Mouse (Mus musculus) B cell, adult (primary cell): ENCODE results near the gene Kmt2b. TPM values are rescaled to one million over a fixed set of nuclear protein-coding genes. Genes with fewer than 3 reads are reported as not detected.

Source experiments
- total RNA-seq: library from RNA; stranded (reverse); gene quantifications from 4 replicates; pipeline ENCODE4 v1.2.4, GENCODE M21; 2023; ENCODE audit not compliant: inconsistent age

Gene Kmt2b
- total RNA-seq, result 95.8 to 120 TPM (median 111 TPM) in 4 replicates

DNA sequence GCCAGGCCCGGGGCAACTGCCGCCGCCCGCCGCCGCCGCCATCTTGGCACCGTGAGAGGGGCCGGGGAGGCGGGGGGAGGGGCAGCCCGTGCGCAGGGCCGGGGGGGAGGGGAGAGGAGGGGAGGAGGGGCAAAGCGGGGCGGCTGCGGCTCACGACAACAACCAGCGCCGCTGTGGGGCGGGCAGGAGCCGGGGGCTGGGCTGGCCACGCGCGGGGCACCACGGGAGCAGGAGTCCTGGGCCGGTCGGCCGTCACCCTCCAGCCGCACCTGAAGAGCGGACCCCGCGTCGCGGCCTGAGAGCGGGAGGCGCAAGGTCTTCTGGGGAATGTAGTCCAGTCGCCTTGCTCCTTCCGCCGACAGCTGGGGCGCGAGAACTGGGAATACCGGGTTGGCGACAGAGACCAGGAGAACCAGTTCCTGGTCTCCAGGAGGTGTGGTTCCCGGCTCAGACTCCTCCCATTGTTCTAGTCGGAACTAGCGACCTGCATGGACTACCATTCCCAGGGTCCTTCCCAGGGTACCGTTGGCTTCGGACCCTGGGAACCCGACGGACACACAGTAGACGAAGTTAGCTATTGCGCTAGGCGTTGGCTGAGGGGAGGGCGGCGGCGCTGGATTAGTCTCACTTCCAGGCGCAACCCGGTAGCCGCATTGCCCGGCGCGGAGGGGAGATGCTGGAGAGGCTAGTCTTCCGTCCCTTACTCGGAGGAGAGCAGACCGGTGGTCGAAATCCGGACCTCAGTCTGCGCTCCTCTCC, at the start of gene Kmt2b:
TSS of gene Kmt2b (minus strand) at position 51 of the 759 bp plus-strand sequence.

DNA sequence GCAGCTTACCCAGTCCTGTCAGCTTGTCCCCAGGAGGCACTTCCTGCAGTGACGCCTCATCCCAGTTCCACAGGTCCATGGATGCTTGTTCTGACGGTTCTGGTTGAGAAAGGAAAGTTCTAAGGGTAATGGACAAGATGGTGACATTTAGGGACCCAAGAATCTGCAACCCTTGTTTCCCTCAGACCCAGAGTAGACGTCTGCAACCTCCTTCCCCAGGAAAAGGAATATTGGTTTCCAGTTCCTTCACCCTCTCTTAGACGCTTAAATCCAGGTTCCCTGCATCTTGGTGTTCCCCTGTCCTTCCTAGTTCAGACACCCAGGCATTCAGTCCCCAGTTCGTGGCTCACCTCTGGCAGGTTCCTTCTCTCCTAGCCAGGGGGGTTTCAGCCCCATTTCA, 47.2 kb upstream of the Kmt2b start, which contains the start of gene Etv2:
TSS of gene Etv2 (minus strand) at position 101 of the 400 bp plus-strand sequence.

DNA sequence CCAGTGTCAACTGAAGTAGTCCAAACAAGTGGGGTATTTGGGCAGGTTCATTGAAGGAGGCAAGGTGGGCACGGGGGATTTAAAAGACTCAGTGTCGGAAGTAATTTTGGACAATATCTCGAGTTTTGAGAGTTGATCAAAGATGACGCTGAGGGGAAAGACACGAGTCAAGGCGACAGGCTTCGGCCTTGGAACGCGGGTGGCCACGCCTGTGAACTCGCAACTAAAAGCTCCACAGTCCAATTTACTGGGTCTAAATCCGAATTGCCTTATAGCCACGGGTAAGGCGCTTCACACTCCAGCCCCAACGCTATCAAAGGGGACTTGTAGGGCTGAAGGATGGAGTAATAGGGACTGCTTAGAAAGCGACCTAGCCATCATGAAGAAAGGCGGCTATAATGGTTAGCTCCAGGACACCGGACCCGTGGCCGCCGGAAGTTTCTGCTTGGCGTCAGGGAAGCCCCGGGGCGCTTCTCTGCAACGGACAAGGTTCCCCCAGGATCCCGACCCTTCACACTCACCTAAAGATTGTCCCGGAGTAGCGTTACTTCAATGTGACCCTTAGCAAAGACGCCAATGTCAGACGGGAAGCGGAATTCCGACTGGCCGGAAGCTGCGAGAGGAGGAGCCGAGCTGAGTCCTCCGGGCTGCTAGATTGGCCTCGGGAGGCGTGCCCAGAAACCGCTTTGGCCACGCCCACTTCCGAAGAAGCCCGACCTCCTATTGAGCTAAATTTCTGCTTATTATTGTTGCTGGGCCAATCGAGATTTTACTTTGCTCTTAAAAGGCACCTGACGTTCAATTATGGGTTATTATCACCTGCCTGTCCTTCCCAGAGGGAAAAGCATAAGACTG, 37.2 kb upstream of the Kmt2b start, which contains the start of gene Cox6b1:
TSS of gene Cox6b1 (minus strand) at position 622 of the 855 bp plus-strand sequence.

DNA sequence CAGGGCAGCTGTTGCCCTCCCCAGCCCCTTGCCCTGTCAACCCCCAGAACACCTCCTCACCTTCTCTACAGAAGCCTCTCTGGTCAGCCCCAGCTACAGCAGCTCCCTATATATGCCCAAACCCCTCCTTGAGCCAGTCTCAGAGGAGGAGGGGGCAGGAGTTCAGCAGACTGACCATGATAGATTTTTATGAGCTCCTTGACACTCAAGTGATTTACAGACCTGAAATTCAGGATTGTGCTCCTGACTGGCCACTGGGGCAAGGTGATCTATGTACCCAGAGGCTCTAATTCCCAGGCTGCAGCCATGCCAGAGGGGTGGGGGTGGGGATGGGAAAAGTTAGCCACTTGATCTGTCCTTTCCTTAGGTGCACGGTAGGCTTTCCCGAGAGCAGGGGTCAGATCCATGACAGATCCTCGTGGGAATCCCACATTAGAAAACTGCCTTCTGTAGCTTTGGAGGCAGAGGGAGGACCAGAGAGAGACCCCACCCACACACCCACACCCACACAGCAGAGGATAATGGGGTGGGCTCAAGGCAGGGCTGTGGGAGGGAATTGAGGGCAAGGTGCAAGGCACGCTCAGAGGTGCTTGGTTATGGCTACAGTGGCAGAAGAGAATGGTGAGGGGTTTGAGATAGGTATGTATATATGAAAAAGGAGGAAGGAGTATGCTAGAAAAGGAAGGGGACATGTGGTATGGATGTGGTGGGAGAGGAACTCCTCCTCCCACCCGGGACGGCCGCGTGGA, 24.3 kb upstream of the Kmt2b start, which contains the start of gene Upk1a:
TSS of gene Upk1a (minus strand) at position 194 of the 749 bp plus-strand sequence.

DNA sequence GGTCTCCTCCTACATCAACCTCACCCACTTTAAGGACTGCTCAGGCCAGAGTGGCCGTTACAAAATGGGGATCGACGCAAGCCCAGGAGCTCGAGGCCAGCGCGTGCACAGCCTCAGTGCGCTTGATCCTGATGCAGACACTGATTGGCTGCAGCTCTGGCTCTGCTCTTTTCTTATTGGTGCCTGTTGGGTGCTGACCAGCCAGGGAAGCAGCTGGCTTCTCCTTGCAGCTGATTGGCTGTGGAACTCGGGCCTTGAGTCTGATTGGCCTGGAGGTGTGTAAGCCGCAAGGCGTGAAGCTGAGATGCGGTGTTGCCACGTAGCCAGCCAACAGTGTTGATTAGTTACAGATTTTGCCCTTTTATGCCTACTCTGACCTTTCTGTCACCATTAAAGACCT, 10.3 kb upstream of the Kmt2b start, which contains the start of gene Zbtb32:
TSS of gene Zbtb32 (minus strand) at position 124 of the 400 bp plus-strand sequence.

DNA sequence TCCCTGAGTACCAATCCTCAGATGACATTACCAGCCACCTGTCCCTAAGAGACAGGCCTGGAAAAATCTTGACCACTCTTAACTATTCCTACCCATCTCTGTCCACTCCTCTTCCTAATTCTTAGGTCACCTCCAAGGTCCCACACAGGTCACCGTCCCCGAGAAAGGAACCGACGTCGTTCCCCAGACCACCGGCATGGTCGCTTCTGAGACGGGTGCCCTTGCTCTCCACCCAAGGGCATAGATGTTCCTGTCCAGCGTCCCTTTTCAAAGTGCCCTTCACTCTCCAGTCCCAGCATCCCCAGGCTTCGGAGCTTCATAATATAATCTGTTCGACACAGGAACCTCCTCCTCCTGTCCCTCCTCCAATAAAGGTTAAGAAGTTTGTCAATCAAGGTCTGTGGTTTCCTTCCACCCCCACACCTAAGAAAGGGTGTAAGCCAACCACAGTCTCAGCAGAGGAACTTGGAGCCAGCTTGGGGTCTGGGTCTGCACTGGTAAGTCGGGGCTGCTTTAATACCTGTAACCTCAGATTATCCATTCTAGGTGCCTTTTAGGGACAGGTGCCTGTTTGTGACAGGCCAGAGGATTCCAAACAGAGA, 23.5 kb downstream of the Kmt2b start, which contains the start of gene Igflr1:
TSS of gene Igflr1 (plus strand) at position 458 of the 602 bp plus-strand sequence.

DNA sequence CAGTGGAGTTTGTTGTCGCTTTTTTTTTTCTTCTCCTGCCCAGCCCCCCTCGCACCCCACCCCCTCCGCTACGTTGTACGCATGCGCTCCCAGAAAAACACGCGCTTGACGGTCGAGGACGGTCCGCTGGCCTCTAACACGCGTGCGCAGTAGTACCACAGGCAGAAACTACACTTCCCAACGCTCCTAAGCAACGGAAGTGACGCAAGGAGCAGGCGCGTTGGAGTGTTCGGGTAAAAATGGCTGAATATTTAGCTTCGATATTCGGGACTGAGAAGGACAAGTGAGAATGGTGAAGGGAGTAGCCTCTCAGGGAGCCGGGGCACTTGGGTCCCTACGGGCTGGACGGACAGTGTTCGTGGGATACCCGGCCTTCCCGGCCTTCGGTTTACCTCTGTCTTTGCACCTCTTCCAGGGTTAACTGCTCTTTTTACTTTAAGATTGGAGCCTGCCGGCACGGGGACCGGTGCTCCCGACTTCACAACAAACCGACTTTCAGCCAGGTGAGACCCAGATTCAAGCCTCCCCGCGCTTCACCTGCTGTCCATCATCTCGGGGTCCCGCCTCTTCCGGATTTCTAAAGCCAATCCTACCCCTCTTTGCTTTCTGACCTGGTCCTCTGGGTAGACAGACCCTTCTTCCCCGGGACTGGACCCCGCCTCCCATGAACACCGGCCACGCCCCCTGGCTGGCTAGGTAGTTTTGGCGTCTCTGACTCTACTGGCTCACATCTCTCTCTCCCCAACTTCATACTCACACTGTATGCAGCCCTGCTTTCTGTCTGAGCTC, 25.2 kb downstream of the Kmt2b start, which contains the start of the genes U2af1l4, Gm49396 and Psenen:
TSS of gene U2af1l4 (plus strand) at position 185 of the 789 bp plus-strand sequence.
TSS of gene Gm49396 (plus strand) at position 228 of the 789 bp plus-strand sequence.
TSS of gene Psenen (minus strand) at position 511 of the 789 bp plus-strand sequence.

DNA sequence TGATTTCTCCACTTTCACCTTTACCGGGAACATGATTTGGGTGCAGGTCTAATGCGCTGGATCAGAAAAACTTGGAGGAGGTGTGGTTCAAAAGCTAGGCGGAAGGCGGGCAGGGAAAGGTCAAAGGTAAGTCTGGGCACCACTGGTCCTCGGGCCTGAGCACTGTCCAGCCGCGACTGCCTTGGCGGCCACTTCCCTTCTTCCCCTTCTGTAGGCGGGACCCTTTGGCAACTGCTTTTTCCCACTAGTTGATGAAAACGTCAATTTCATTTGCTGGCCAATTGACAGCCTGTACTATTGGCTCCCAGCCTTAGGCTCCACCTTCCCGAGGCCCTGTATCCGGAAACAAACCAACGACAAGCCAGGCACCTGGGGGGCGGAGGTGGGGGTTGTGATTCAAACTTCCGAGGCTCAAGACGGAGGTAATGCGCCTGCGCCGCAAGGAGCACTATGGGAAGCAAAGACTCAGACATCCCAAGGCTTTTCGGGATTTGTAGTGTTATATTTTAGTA, 29.0 kb downstream of the Kmt2b start, which contains the start of gene Lin37:
TSS of gene Lin37 (minus strand) at position 396 of the 512 bp plus-strand sequence.

DNA sequence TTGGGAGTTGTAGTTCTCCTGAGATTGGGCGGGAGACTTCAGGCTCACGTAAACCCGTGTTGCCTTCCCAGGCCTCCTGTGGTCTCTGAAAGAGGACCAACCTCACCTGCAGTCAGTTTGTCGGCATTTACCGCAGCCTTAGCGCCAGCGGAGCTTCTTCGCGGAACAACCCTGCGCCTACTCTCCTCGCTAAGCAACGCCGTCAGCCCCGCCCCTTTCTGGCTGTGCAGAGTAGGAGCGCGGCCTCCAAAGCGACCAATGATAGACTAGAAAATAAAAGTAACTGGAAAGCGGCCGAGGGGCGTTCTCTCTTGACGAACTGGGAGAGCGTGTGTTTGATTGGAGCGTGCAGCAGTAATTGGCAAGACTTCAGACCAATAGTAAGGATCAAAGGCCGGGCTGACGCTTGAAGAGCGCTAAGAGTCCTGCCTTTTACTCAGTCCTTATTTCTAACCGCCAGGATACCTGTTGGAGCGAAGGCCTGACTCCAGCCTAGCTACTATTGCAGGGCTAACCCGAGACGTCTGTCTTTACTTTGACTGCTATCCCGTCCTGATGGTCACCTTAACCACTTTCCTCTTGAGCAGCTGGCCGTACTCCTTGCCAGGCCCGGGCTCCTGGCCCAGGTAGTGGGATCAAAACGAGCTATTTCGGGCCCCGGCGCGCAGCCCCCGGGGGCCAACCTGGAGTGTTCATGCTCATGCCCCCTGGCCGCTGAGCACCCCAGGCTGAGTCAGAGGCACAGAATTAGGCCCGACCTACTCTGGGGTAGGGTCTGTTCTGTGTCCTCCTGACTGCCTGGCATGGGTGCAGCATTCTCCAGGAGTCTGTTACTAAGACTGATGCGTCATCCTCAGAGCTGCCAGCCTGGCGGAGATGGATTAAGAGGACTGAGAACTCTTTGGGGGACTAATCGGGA, 36.2 kb downstream of the Kmt2b start, which contains the start of the genes Hspb6 and Proser3:
TSS of gene Hspb6 (plus strand) at position 77 of the 919 bp plus-strand sequence.
TSS of gene Proser3 (minus strand) at position 198 of the 919 bp plus-strand sequence.

DNA sequence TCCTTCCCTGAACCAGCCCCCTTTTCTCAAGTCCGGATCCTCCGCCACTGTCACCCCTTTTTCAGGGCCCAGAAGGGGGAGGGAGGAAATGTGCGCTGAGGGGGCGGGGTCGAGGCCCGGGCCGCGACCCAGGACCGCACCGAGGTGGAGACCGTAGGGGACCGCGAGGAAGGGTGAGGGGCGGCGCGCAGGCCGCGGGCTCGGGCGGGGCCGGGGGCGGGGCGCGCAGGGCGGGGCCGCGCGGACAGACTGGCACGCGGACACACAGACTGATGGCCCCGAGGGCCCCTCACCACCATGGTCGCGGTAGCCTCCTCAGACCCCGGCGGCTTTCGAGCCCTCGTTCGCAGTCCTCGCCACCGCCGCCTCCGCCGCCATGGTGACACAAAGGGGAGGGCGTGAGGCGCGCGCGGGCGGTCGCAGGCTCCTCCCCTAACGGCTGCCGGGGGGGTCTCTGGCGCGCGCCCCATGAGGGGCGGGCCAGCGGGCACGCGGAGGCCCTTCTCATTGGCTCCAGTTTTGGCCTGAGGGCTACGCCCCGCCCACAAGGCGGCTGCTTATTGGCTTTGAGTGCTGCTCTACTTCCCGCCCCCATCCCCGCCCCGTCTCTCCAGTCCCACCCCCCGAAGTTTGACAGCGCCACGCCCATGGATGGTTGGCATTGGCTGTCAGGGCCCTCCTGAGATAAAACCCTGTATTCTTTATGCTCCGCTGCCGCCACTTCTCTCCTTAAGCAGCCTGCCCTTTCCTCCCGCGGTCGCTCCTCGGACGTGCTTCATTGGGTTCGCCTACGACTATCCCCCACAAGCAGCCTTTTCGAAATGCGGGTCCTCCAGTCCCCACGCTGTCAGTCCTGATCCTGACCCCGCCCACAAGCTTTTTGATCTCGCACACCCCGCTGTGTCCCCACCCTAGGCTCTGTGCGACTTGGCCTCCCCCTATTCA, 53.6 kb downstream of the Kmt2b start, which contains the start of gene Arhgap33:
TSS of gene Arhgap33 (minus strand) at position 428 of the 945 bp plus-strand sequence.

Other genes with a start within 250 kb of the Kmt2b start
- not detected in 4 replicates for gene Lrfn3, start 226.0 kb downstream of the Kmt2b start, total RNA-seq
- gene Tyrobp, start 175.0 kb downstream of the Kmt2b start, total RNA-seq, result 70.1 to 84.0 TPM (median 75.8 TPM) in 4 replicates
- gene Hcst, start 168.9 kb downstream of the Kmt2b start, total RNA-seq, result 39.7 to 48.5 TPM (median 46.1 TPM) in 4 replicates
- gene Nfkbid, start 167.0 kb downstream of the Kmt2b start, total RNA-seq, result 301 to 337 TPM (median 313 TPM) in 4 replicates
- not detected in 4 replicates for gene Aplp1, start 143.2 kb downstream of the Kmt2b start, total RNA-seq
- not detected in 4 replicates for gene Kirrel2, start 131.0 kb downstream of the Kmt2b start, total RNA-seq
- not detected in 4 replicates for gene Nphs1, start 130.4 kb downstream of the Kmt2b start, total RNA-seq
- gene Prodh2, start 95.1 kb downstream of the Kmt2b start, total RNA-seq, result not detected in 4 replicates
- gene Arhgap33, start 53.7 kb downstream of the Kmt2b start, total RNA-seq, result 11.3 to 15.9 TPM (median 12.8 TPM) in 4 replicates
- 1.6 to 3.7 TPM (median 2.0 TPM) in 4 replicates for gene Hspb6, start 36.5 kb downstream of the Kmt2b start, total RNA-seq
- gene Proser3, start 36.4 kb downstream of the Kmt2b start, total RNA-seq, result 11.8 to 20.0 TPM (median 14.2 TPM) in 4 replicates
- gene Lin37, start 28.9 kb downstream of the Kmt2b start, total RNA-seq, result 38.2 to 49.8 TPM (median 44.0 TPM) in 4 replicates
- 98.1 to 127 TPM (median 108 TPM) in 4 replicates for gene U2af1l4, start 25.4 kb downstream of the Kmt2b start, total RNA-seq
- 9.7 to 14.5 TPM (median 10.9 TPM) in 4 replicates for gene Gm49396, start 25.4 kb downstream of the Kmt2b start, total RNA-seq
- 130 to 155 TPM (median 145 TPM) in 4 replicates for gene Psenen, start 25.1 kb downstream of the Kmt2b start, total RNA-seq
- gene Igflr1, start 23.3 kb downstream of the Kmt2b start, total RNA-seq, result 7.7 to 12.0 TPM (median 8.8 TPM) in 4 replicates
- gene Zbtb32, start 10.2 kb upstream of the Kmt2b start, total RNA-seq, result 1.0 to 1.6 TPM (median 1.2 TPM) in 4 replicates
- 0.48 to 0.71 TPM (median 0.48 TPM) in 3 of 4 replicates, not detected in the other for gene Upk1a, start 24.1 kb upstream of the Kmt2b start, total RNA-seq
- 203 to 268 TPM (median 215 TPM) in 4 replicates for gene Cox6b1, start 37.4 kb upstream of the Kmt2b start, total RNA-seq
- gene Etv2, start 47.1 kb upstream of the Kmt2b start, total RNA-seq, result not detected in 4 replicates
- 91.1 to 103 TPM (median 95.7 TPM) in 4 replicates for gene Rbm42, start 61.6 kb upstream of the Kmt2b start, total RNA-seq
- 54.9 to 62.9 TPM (median 59.7 TPM) in 4 replicates for gene Haus5, start 76.3 kb upstream of the Kmt2b start, total RNA-seq
- not detected in 4 replicates for gene Pmis2, start 82.9 kb upstream of the Kmt2b start, total RNA-seq
- gene 2200002J24Rik, start 110.2 kb upstream of the Kmt2b start, total RNA-seq, result not detected in 4 replicates
- gene Atp4a, start 123.5 kb upstream of the Kmt2b start, total RNA-seq, result 0.30 to 1.6 TPM (median 0.54 TPM) in 4 replicates
- 43.1 to 54.2 TPM (median 51.1 TPM) in 4 replicates for gene Tmem147, start 140.8 kb upstream of the Kmt2b start, total RNA-seq
- not detected in 4 replicates for gene Gapdhs, start 155.0 kb upstream of the Kmt2b start, total RNA-seq
- 2.7 to 5.7 TPM (median 2.9 TPM) in 4 replicates for gene Sbsn, start 162.7 kb upstream of the Kmt2b start, total RNA-seq
- not detected in 4 replicates for gene Dmkn, start 175.0 kb upstream of the Kmt2b start, total RNA-seq
- not detected in 4 replicates for gene Krtdap, start 199.2 kb upstream of the Kmt2b start, total RNA-seq
- 11.4 to 15.1 TPM (median 13.7 TPM) in 4 replicates for gene Ffar2, start 235.0 kb upstream of the Kmt2b start, total RNA-seq